Mouse (Mus musculus): ENCODE measurements around the gene Fbxl12. TPM values are rescaled to one million over a fixed set of nuclear protein-coding genes. Genes with fewer than 3 reads are reported as not detected.
"Not testable (repeated sequence)": the region's sequence is repeated elsewhere in the genome, so short reads cannot be mapped to it uniquely, and the experiment has no call there.

Gene Fbxl12
- polyA plus RNA-seq, 1 experiment: 26.9 TPM

- Histone ChIP-seq H3K4me1 (ENCODE audit: control insufficient read depth, insufficient read depth, low read length) (no peaks in the 10 kb centered on the region), H3K27ac (ENCODE audit: insufficient read depth, low read length) (no peak overlapping the region), H3K4me3 (ENCODE audit: insufficient read depth, low read length) (no peak overlapping the region)
- TF ChIP-seq POLR2A (IDR thresholded peaks at IDR 0.05; ENCODE audit: extremely low read depth, insufficient read depth, low read length): no peak
- TF ChIP-seq CTCF (IDR thresholded peaks at IDR 0.05; ENCODE audit: extremely low read depth, insufficient read depth, low read length): no peak
Measured at GRCm38 (mm10) chr9:20639486-20639885, 5.1 kb downstream of the Fbxl12 start.

DNA sequence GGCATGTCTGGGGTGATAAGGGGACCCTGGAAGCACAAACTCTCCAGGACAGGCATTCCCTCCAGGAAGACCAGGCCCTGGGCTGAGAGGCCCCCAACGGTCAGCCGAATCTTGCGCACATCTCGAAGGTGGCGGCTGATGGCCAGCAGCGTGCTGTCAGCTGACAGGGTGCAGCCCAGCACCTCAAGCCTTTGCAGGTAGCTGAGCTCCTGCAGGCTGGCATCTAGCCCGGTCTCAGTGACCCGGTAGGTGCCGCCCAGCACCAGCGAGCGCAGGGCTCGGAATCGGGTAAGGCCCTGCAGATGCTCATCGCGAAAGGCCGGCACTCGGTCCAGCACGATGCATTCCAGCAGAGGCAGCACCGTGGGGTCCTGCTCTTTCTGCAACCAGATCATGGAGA, 6.0 kb downstream of the Fbxl12 start:
- Histone ChIP-seq H3K4me3 (ENCODE audit: insufficient read depth, low read length) (no peak overlapping the region), H3K4me1 (ENCODE audit: control insufficient read depth, insufficient read depth, low read length) (no peaks in the 10 kb centered on the region), H3K27ac (ENCODE audit: insufficient read depth, low read length) (no peak overlapping the region)
- TF ChIP-seq CTCF (IDR thresholded peaks at IDR 0.05; ENCODE audit: extremely low read depth, insufficient read depth, low read length): no peak
- no peak for TF ChIP-seq POLR2A (IDR thresholded peaks at IDR 0.05; ENCODE audit: extremely low read depth, insufficient read depth, low read length)

GRCm38 (mm10) chr9:20636790-20637189, 7.8 kb downstream of the Fbxl12 start:
- Histone ChIP-seq H3K4me3 (ENCODE audit: insufficient read depth, low read length) (no peak overlapping the region), H3K4me1 (ENCODE audit: control insufficient read depth, insufficient read depth, low read length) (no peaks in the 10 kb centered on the region), H3K27ac (ENCODE audit: insufficient read depth, low read length) (no peak overlapping the region)
- no peak for TF ChIP-seq POLR2A (IDR thresholded peaks at IDR 0.05; ENCODE audit: extremely low read depth, insufficient read depth, low read length)
- TF ChIP-seq CTCF (IDR thresholded peaks at IDR 0.05; ENCODE audit: extremely low read depth, insufficient read depth, low read length): no peak

DNA sequence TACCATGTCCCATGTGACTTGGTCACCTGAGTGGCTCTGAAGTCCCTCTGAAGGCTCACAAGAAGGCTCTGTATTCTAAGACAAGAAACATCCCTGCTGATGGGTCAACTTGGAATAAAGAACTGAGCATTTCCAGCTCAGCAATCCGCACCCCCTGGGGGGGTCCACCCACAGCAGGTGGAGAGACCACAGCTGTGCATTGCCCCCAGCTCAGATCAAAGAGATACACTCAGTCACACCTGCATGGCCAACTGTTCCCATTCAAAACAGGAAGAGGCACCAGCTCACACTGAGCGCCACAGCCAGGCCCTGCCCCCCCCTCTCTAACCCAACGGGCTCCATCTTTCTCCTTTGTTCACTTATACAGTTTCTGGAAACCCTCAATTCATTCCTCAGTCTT, 8.3 kb downstream of the Fbxl12 start:
- TF ChIP-seq CTCF (IDR thresholded peaks at IDR 0.05; ENCODE audit: extremely low read depth, insufficient read depth, low read length) (no peak), POLR2A (IDR thresholded peaks at IDR 0.05; ENCODE audit: extremely low read depth, insufficient read depth, low read length) (no peak)

DNA sequence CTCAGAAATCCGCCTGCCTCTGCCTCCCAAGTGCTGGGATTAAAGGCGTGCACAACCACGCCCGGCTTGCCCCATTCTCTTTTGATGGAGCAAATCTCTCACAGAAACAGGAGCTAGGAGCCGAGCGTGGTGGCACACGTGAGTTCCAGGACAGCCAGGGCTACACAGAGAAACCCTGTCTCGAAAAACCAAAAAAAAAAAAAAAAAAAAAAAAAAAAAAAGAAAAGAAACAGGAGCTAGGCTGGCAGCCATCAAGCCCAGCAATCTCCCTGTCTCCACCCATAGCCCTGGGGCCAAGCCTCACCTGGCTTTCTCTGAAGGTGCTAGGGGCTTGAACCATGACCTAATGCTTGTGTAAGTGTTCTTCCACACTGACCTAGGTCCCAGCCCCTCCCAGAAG, 8.9 kb downstream of the Fbxl12 start:
- H3K4me3 ChIP-seq (ENCODE audit: insufficient read depth, low read length); H3K4me1 ChIP-seq (ENCODE audit: control insufficient read depth, insufficient read depth, low read length); H3K27ac ChIP-seq (ENCODE audit: insufficient read depth, low read length): not testable (repeated sequence)

More for the DNA sequence above, 8.3 kb downstream of the Fbxl12 start:
- Histone ChIP-seq H3K4me1 (ENCODE audit: control insufficient read depth, insufficient read depth, low read length) (no peaks in the 10 kb centered on the region), H3K27ac (ENCODE audit: insufficient read depth, low read length) (no peak overlapping the region), H3K4me3 (ENCODE audit: insufficient read depth, low read length) (no peak overlapping the region)

DNA sequence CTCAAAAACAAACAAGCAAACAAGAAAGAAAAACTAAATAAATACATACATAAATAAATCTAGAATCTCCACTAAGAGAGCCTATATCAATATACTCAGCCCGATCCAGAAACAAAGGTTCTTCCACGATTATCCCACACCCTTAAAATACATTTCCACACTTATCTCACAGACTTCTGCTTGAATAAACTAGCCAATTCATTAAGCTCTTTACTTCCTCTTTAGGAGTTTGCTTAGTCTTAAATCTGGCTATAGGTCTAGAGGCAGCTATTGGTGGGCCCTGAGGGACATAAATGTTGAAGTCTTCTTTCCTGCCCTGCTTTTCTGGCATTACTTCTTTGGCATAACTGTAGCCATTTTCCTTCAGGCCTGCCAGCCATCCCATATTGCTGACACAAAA, 13.2 kb downstream of the Fbxl12 start:
- Histone ChIP-seq H3K27ac (ENCODE audit: insufficient read depth, low read length) (no peak overlapping the region), H3K4me3 (ENCODE audit: insufficient read depth, low read length) (no peak overlapping the region), H3K4me1 (ENCODE audit: control insufficient read depth, insufficient read depth, low read length) (no peaks in the 10 kb centered on the region)
- TF ChIP-seq POLR2A (IDR thresholded peaks at IDR 0.05; ENCODE audit: extremely low read depth, insufficient read depth, low read length) (no peak), CTCF (IDR thresholded peaks at IDR 0.05; ENCODE audit: extremely low read depth, insufficient read depth, low read length) (no peak)

DNA sequence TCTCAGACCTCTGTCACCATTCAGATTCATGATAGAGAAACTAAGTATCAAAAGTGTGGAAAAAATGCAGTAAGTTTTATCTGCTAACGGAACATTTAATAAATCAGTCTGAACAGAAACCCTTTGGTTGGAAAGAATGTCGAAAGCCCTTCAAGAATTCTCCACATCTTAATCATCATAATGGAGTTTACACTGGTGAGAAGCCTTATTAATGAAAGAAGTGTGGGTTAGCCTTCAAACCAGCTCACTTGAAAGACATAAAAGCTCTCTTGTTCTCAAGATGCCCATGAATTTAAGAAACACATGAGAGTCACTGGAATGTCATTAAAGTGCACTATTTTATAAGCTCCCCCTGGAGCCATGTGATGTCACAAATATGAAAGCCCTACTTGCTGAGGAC, 27.9 kb downstream of the Fbxl12 start:
- no peaks in the 10 kb centered on the region for H3K4me1 ChIP-seq (ENCODE audit: control insufficient read depth, insufficient read depth, low read length)
- H3K4me3 ChIP-seq (ENCODE audit: insufficient read depth, low read length): no peak overlapping the region
- H3K27ac ChIP-seq (ENCODE audit: insufficient read depth, low read length): no peak overlapping the region
- TF ChIP-seq POLR2A (IDR thresholded peaks at IDR 0.05; ENCODE audit: extremely low read depth, insufficient read depth, low read length): no peak
- no peak for TF ChIP-seq CTCF (IDR thresholded peaks at IDR 0.05; ENCODE audit: extremely low read depth, insufficient read depth, low read length)

- no peak for TF ChIP-seq CTCF (IDR thresholded peaks at IDR 0.05; ENCODE audit: extremely low read depth, insufficient read depth, low read length)
- no peak for TF ChIP-seq POLR2A (IDR thresholded peaks at IDR 0.05; ENCODE audit: extremely low read depth, insufficient read depth, low read length)
- Histone ChIP-seq H3K4me1 (ENCODE audit: control insufficient read depth, insufficient read depth, low read length) (no peaks in the 10 kb centered on the region), H3K4me3 (ENCODE audit: insufficient read depth, low read length) (no peak overlapping the region), H3K27ac (ENCODE audit: insufficient read depth, low read length) (no peak overlapping the region)
Measured at GRCm38 (mm10) chr9:20611976-20612375, 32.6 kb downstream of the Fbxl12 start.

DNA sequence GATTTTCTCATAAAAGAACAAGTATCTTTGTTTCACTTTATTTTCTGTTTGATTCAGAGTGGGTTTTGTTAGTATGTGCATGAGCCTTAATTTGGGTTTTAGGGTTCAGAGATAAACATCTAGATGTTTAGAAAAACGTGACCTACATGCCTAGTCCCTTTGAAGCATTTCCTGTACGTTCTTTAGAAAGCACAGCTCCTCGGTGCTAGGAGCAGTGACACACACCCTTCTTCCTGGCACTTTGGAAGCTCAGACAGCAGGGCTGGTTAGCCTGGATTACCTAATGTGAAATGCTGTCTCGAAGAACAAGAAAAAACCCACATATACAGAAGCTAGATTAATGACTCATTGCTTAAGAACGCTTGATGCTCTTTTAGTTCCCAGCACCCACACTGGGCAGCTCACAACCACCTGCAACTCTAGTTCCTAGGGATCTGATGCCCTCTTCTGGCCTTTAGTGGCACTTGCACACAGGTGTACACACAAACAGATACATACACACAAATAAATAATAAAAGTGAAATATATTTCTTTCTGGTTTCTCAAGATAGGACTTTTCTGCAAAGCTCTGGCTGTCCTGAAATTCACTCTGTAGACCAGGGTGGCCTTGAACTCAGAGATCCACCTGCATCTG, 34.6 kb downstream of the Fbxl12 start:
- no peak for TF ChIP-seq CTCF (IDR thresholded peaks at IDR 0.05; ENCODE audit: extremely low read depth, insufficient read depth, low read length)
- no peak for TF ChIP-seq POLR2A (IDR thresholded peaks at IDR 0.05; ENCODE audit: extremely low read depth, insufficient read depth, low read length)
- Histone ChIP-seq H3K4me1 (ENCODE audit: control insufficient read depth, insufficient read depth, low read length) (no peaks in the 10 kb centered on the region), H3K4me3 (ENCODE audit: insufficient read depth, low read length) (no peak overlapping the region), H3K27ac (ENCODE audit: insufficient read depth, low read length) (no peak overlapping the region)

- no peaks in the 10 kb centered on the region for H3K4me1 ChIP-seq (ENCODE audit: control insufficient read depth, insufficient read depth, low read length)
- no peak for TF ChIP-seq CTCF (IDR thresholded peaks at IDR 0.05; ENCODE audit: extremely low read depth, insufficient read depth, low read length)
- peak; percentile 75 for TF ChIP-seq POLR2A (IDR thresholded peaks at IDR 0.05; ENCODE audit: extremely low read depth, insufficient read depth, low read length)
- H3K4me3 ChIP-seq (ENCODE audit: insufficient read depth, low read length): peak overlapping the region; percentile 99
- H3K27ac ChIP-seq (ENCODE audit: insufficient read depth, low read length): peak overlapping the region; percentile 100
Measured at GRCm38 (mm10) chr9:20607100-20607974, 37.2 kb downstream of the Fbxl12 start.

Measured in cortical plate, adult 2 months (tissue).